Mouse (Mus musculus): Measurements from ENCODE around the gene Il4ra. TPM values are rescaled to one million over a fixed set of nuclear protein-coding genes. Genes with fewer than 3 reads are reported as not detected.

The Il4ra gene
- polyA plus RNA-seq, 1 experiment = 3.3 TPM

- Histone ChIP-seq H3K4me1 (ENCODE audit: control insufficient read depth, insufficient read depth, low read length) (peaks cover 5% of the 10 kb centered on the region), H3K36me3 (ENCODE audit: control insufficient read depth, insufficient read depth, low read length) (no peaks in the 10 kb centered on the region), H3K27me3 (ENCODE audit: control insufficient read depth, insufficient read depth, low read length) (no peaks in the 10 kb centered on the region), H3K27ac (ENCODE audit: control insufficient read depth, insufficient read depth, low read depth, low read length) (no peak overlapping the region), H3K4me3 (ENCODE audit: control insufficient read depth, low read depth, low read length) (no peak overlapping the region)
- TF ChIP-seq CTCF (IDR thresholded peaks at IDR 0.05; ENCODE audit: control insufficient read depth, insufficient read depth, insufficient replicate concordance, low read depth, low read length) (no peak), POLR2A (IDR thresholded peaks at IDR 0.05; ENCODE audit: control insufficient read depth, low read depth, low read length) (no peak)
Measured at GRCm38 (mm10) chr7:125549916-125550315, 2.0 kb upstream of the Il4ra start.

DNA sequence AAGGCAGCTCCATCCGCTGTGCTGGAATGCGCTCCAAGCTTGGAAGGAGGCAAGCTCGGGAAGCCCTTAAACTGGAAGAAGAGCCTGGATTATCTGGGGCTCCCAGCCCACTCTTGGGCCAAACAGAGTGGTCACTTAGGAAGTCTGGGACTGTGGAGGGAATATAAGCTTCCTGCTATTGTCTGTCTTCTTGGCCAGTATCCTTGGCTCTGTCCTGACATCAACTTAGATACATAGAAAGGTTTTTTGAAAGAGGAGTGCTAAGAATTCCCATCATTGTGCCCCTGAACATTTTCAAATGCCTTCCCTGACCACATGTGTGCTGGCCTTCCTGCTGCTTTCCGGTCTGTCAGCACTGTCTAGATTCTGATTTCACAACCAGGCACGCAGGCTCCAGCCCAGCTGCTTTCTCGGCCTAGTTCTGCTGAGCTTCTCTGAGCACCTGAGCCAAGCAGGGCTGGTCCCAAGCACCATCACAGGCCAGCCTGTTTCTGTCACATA lies 989 bp upstream of the Il4ra start:
- H3K4me3 ChIP-seq (ENCODE audit: control insufficient read depth, low read depth, low read length) = no peak overlapping the region
- TF ChIP-seq CTCF (IDR thresholded peaks at IDR 0.05; ENCODE audit: control insufficient read depth, insufficient read depth, insufficient replicate concordance, low read depth, low read length) (no peak), POLR2A (IDR thresholded peaks at IDR 0.05; ENCODE audit: control insufficient read depth, low read depth, low read length) (no peak)
- no peak overlapping the region for H3K27ac ChIP-seq (ENCODE audit: control insufficient read depth, insufficient read depth, low read depth, low read length)
- H3K4me1 ChIP-seq (ENCODE audit: control insufficient read depth, insufficient read depth, low read length) = peaks cover 5% of the 10 kb centered on the region
- H3K27me3 ChIP-seq (ENCODE audit: control insufficient read depth, insufficient read depth, low read length) = no peaks in the 10 kb centered on the region
- no peaks in the 10 kb centered on the region for H3K36me3 ChIP-seq (ENCODE audit: control insufficient read depth, insufficient read depth, low read length)

DNA sequence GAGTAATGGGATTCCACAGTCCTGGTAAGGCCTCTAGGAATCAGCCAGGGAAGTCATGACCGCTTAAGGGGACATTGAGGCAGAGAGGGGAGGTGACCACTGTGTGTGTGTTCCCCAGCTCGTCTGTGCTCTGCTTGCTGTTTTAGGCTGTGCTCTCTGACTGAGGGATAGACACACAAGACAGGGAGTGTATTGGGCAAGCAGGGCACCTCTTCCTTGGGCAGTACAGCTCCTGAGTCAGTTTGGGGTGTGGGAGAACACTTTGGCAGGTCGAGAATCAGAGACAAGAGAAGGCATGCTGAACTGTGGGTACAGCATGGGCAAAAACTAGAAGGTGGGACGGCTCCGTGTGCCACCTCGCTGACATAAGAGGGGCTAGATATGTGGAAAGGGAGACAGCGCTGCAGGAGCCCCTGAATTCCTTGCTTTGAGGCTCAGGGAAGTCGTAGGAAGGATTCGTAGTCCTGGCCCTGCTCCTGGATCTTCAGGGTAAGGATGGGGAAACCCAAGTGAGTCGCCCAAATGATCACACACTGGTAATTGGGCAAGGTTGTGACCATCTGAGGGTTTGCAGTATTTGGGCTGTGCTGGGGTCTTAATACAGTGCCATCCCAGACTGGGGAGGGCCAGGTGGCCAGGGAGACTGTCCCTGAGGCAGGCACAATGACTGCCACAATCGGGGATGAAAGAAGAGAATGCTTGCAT lies 1.1 kb downstream of the Il4ra start:
- Histone ChIP-seq H3K4me3 (ENCODE audit: control insufficient read depth, low read depth, low read length) (no peak overlapping the region), H3K4me1 (ENCODE audit: control insufficient read depth, insufficient read depth, low read length) (peaks cover 5% of the 10 kb centered on the region), H3K36me3 (ENCODE audit: control insufficient read depth, insufficient read depth, low read length) (no peaks in the 10 kb centered on the region), H3K27me3 (ENCODE audit: control insufficient read depth, insufficient read depth, low read length) (no peaks in the 10 kb centered on the region), H3K27ac (ENCODE audit: control insufficient read depth, insufficient read depth, low read depth, low read length) (no peak overlapping the region)
- TF ChIP-seq CTCF (IDR thresholded peaks at IDR 0.05; ENCODE audit: control insufficient read depth, insufficient read depth, insufficient replicate concordance, low read depth, low read length) = no peak
- no peak for TF ChIP-seq POLR2A (IDR thresholded peaks at IDR 0.05; ENCODE audit: control insufficient read depth, low read depth, low read length)

DNA sequence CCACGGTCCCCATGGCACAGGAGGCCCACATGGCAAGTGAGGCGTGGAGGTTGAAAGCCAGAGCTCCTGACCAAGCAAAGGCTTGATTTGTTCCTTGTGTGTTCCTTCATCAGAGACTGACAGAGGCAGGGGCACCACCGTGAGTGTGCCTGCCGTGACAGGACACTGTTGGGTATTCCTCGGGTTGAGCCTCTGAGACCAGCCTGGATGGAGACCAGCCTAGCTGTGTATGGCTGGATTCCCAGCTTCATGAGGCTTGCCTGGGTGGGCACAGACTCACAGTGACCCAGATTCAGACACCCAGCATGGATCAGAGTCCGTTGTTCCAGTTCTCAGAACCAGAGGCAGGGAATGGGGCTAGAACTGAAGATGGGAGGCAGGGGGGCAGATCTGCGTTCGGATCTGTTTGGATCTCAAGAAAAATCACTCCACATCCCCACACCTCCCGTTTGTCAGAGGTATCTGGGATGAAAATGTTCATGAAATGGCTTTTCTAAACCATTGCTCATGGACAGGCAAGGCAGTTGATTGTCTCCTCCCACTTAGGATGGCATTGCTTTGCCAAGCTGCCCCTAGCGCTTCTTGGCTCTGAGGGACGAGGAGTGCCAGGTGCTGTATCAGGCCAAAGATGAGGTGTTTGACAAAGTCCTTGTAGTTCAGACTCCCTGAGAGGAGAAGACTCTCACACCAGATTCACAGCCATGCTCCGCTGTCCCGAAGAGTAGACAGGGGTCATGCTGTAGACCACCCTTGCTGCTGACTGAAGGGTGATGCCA lies 1.9 kb downstream of the Il4ra start:
- no peak overlapping the region for H3K27ac ChIP-seq (ENCODE audit: control insufficient read depth, insufficient read depth, low read depth, low read length)

GRCm38 (mm10) chr7:125554456-125555114 lies 2.7 kb downstream of the Il4ra start:
- Histone ChIP-seq H3K4me3 (ENCODE audit: control insufficient read depth, low read depth, low read length) (no peak overlapping the region), H3K27me3 (ENCODE audit: control insufficient read depth, insufficient read depth, low read length) (no peaks in the 10 kb centered on the region), H3K36me3 (ENCODE audit: control insufficient read depth, insufficient read depth, low read length) (no peaks in the 10 kb centered on the region), H3K4me1 (ENCODE audit: control insufficient read depth, insufficient read depth, low read length) (peaks cover 5% of the 10 kb centered on the region), H3K27ac (ENCODE audit: control insufficient read depth, insufficient read depth, low read depth, low read length) (no peak overlapping the region)
- TF ChIP-seq CTCF (IDR thresholded peaks at IDR 0.05; ENCODE audit: control insufficient read depth, insufficient read depth, insufficient replicate concordance, low read depth, low read length) (no peak), POLR2A (IDR thresholded peaks at IDR 0.05; ENCODE audit: control insufficient read depth, low read depth, low read length) (no peak)

More for the DNA sequence above, 1.9 kb downstream of the Il4ra start:
- TF ChIP-seq POLR2A (IDR thresholded peaks at IDR 0.05; ENCODE audit: control insufficient read depth, low read depth, low read length) (no peak), CTCF (IDR thresholded peaks at IDR 0.05; ENCODE audit: control insufficient read depth, insufficient read depth, insufficient replicate concordance, low read depth, low read length) (no peak)
- Histone ChIP-seq H3K27me3 (ENCODE audit: control insufficient read depth, insufficient read depth, low read length) (no peaks in the 10 kb centered on the region), H3K36me3 (ENCODE audit: control insufficient read depth, insufficient read depth, low read length) (no peaks in the 10 kb centered on the region), H3K4me1 (ENCODE audit: control insufficient read depth, insufficient read depth, low read length) (peaks cover 5% of the 10 kb centered on the region), H3K4me3 (ENCODE audit: control insufficient read depth, low read depth, low read length) (no peak overlapping the region)

GRCm38 (mm10) chr7:125555351-125555872 lies 3.5 kb downstream of the Il4ra start:
- Histone ChIP-seq H3K27ac (ENCODE audit: control insufficient read depth, insufficient read depth, low read depth, low read length) (no peak overlapping the region), H3K4me3 (ENCODE audit: control insufficient read depth, low read depth, low read length) (no peak overlapping the region), H3K36me3 (ENCODE audit: control insufficient read depth, insufficient read depth, low read length) (no peaks in the 10 kb centered on the region), H3K27me3 (ENCODE audit: control insufficient read depth, insufficient read depth, low read length) (no peaks in the 10 kb centered on the region), H3K4me1 (ENCODE audit: control insufficient read depth, insufficient read depth, low read length) (peaks cover 8% of the 10 kb centered on the region)
- no peak for TF ChIP-seq CTCF (IDR thresholded peaks at IDR 0.05; ENCODE audit: control insufficient read depth, insufficient read depth, insufficient replicate concordance, low read depth, low read length)
- no peak for TF ChIP-seq POLR2A (IDR thresholded peaks at IDR 0.05; ENCODE audit: control insufficient read depth, low read depth, low read length)

GRCm38 (mm10) chr7:125556096-125556495 lies 4.2 kb downstream of the Il4ra start:
- Histone ChIP-seq H3K27ac (ENCODE audit: control insufficient read depth, insufficient read depth, low read depth, low read length) (no peak overlapping the region), H3K27me3 (ENCODE audit: control insufficient read depth, insufficient read depth, low read length) (no peaks in the 10 kb centered on the region), H3K36me3 (ENCODE audit: control insufficient read depth, insufficient read depth, low read length) (no peaks in the 10 kb centered on the region), H3K4me3 (ENCODE audit: control insufficient read depth, low read depth, low read length) (no peak overlapping the region), H3K4me1 (ENCODE audit: control insufficient read depth, insufficient read depth, low read length) (peaks cover 8% of the 10 kb centered on the region)
- TF ChIP-seq POLR2A (IDR thresholded peaks at IDR 0.05; ENCODE audit: control insufficient read depth, low read depth, low read length) = no peak
- TF ChIP-seq CTCF (IDR thresholded peaks at IDR 0.05; ENCODE audit: control insufficient read depth, insufficient read depth, insufficient replicate concordance, low read depth, low read length) = no peak

Measured in testis, adult 2 months (tissue).